ENCODE assay signal across 8 mouse cellular contexts in genomic region chr12:83424720-83425444, GRCm38 (mm10).
DNase-seq lines count a peak whose midpoint lies in the region; ATAC-seq and TF ChIP-seq lines count a peak whose summit lies in the region.

No protein-coding gene starts in this region.

- peak; percentile 25; the same call in 1 of the 2 replicates for TF ChIP-seq CTCF in hindbrain, postnatal 0 days (IDR thresholded peaks at IDR 0.05; ENCODE audit: low read depth)

- no peak overlapping the region for H3K9ac ChIP-seq in hindbrain, embryonic 14.5 days
- no peak overlapping the region for H3K9ac ChIP-seq in hindbrain, embryonic 12.5 days
- H3K9ac ChIP-seq in hindbrain, postnatal 0 days (replicated peaks; ENCODE audit: low read length): no peak overlapping the region

- no peak overlapping the region for H3K27ac ChIP-seq in hindbrain, embryonic 14.5 days
- H3K27ac ChIP-seq in hindbrain, embryonic 12.5 days: no peak overlapping the region
- H3K27ac ChIP-seq in hindbrain, postnatal 0 days: peak overlapping the region; percentile 21; the same call in 1 of the 2 replicates

- H3K4me1 ChIP-seq in hindbrain, embryonic 14.5 days (replicated peaks; ENCODE audit: control insufficient read depth, insufficient read depth, low read length): no peaks in the 10 kb centered on the region; the same call in 1 of the 2 replicates
- H3K4me1 ChIP-seq in hindbrain, embryonic 12.5 days: peaks cover 14% of the 10 kb centered on the region; the same call in 1 of the 2 replicates
- H3K4me1 ChIP-seq in hindbrain, postnatal 0 days (ENCODE audit: insufficient read depth, low read length): no peaks in the 10 kb centered on the region; the same call in 1 of the 2 replicates

- no peaks in the 10 kb centered on the region for H3K36me3 ChIP-seq in hindbrain, embryonic 14.5 days (replicated peaks; ENCODE audit: control insufficient read depth, insufficient read depth)
- no peaks in the 10 kb centered on the region for H3K36me3 ChIP-seq in hindbrain, embryonic 12.5 days
- H3K36me3 ChIP-seq in hindbrain, postnatal 0 days (ENCODE audit: insufficient read depth, low read length): no peaks in the 10 kb centered on the region

- WGBS in hindbrain, embryonic 14.5 days: 60% methylated on average over 11 of the region's 11 CpGs
- WGBS in hindbrain, embryonic 12.5 days: 80% methylated on average over 11 of the region's 11 CpGs
- WGBS in hindbrain, postnatal 0 days: 50% methylated on average over 11 of the region's 11 CpGs

- H3K9me3 ChIP-seq in hindbrain, embryonic 14.5 days (ENCODE audit: control insufficient read depth, low read length): no peaks in the 10 kb centered on the region
- H3K9me3 ChIP-seq in hindbrain, embryonic 12.5 days (replicated peaks): no peaks in the 10 kb centered on the region
- no peaks in the 10 kb centered on the region for H3K9me3 ChIP-seq in hindbrain, postnatal 0 days (ENCODE audit: low read length)

- no peaks in the 10 kb centered on the region for H3K27me3 ChIP-seq in hindbrain, embryonic 14.5 days (ENCODE audit: control insufficient read depth, insufficient read depth, low read length)
- H3K27me3 ChIP-seq in hindbrain, embryonic 12.5 days: no peaks in the 10 kb centered on the region
- no peaks in the 10 kb centered on the region for H3K27me3 ChIP-seq in hindbrain, postnatal 0 days (ENCODE audit: insufficient read depth, low read length)

- no peak overlapping the region for H3K4me2 ChIP-seq in hindbrain, embryonic 14.5 days (replicated peaks)
- no peak overlapping the region for H3K4me2 ChIP-seq in hindbrain, embryonic 12.5 days (replicated peaks)
- no peak overlapping the region for H3K4me2 ChIP-seq in hindbrain, postnatal 0 days (ENCODE audit: low read depth, low read length)

- no peak for ATAC-seq in hindbrain, embryonic 14.5 days (ENCODE audit: low FRiP score)
- no peak for ATAC-seq in hindbrain, embryonic 12.5 days (ENCODE audit: low FRiP score)
- ATAC-seq in hindbrain, postnatal 0 days: no peak

- peak; percentile 33 for DNase-seq in hindbrain, embryonic 14.5 days (ENCODE audit: low spot score)
- DNase-seq in adrenal gland, adult 2 months: peak; percentile 80
- DNase-seq in cerebellum, postnatal 14 days: peak; percentile 79 to 81
- DNase-seq in hindbrain, postnatal 0 days (ENCODE audit: low spot score): peak; percentile 57
- peak; percentile 59 for DNase-seq in retina, postnatal 1 day
- DNase-seq in layer of hippocampus, postnatal 10 days (ENCODE audit: low spot score in 2 of 2): no peak
- DNase-seq in layer of hippocampus, postnatal 14 days (ENCODE audit: low spot score in 2 of 2): no peak

- no peak overlapping the region for H3K4me3 ChIP-seq in hindbrain, embryonic 14.5 days (replicated peaks; ENCODE audit: low read length)
- H3K4me3 ChIP-seq in hindbrain, embryonic 12.5 days: no peak overlapping the region
- H3K4me3 ChIP-seq in hindbrain, postnatal 0 days (ENCODE audit: low read length): no peak overlapping the region

Comparison
In these comparisons a context has a peak if more than half of its experiments do, and no peak if none do; other contexts are left out.
1. DNase-seq: peak in hindbrain, embryonic 14.5 days (single experiment), adrenal gland, adult 2 months (single experiment), cerebellum, postnatal 14 days (2 of 2), hindbrain, postnatal 0 days (single experiment) and retina, postnatal 1 day (single experiment); none in layer of hippocampus, postnatal 10 days (0 of 2) and layer of hippocampus, postnatal 14 days (0 of 2).